Mouse (Mus musculus): Measurements from ENCODE around the gene Nup133. TPM values are rescaled to one million over a fixed set of nuclear protein-coding genes. Genes with fewer than 3 reads are reported as not detected.

Gene Nup133
- polyA plus RNA-seq, 1 experiment = 11.7 TPM

DNA sequence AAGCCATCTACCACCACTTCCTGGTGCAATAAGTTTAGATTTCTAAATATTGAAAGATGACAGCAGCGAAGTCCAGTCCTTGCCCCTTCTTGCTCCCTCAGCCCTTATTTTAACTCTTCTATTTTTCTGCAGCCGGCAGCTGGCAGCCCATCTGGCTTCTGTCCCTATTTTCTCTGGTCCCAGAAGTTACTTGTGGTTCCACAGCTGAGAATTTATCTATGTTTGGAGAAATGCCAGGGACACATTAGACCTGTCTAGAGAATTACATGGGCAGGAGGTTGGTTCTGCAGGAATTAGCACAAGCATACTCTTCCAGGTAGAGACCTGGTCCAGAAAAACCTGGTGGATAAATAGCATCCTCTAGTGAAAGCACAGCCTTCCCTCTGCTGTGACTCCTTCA is 71.2 kb downstream of the Nup133 start:
- Histone ChIP-seq H3K36me3 (ENCODE audit: control insufficient read depth, insufficient read depth) (no peaks in the 10 kb centered on the region), H3ac (ENCODE audit: control insufficient read depth, insufficient read length) (no peak overlapping the region), H3K4me3 (no peak overlapping the region), H3K79me2 (ENCODE audit: control insufficient read depth, insufficient read depth) (no peaks in the 10 kb centered on the region), H3K27me3 (ENCODE audit: control insufficient read depth, insufficient read depth, insufficient read length) (no peaks in the 10 kb centered on the region), H3K4me2 (ENCODE audit: low read depth) (peak overlapping the region; percentile 14)
- TF ChIP-seq USF1 (IDR thresholded peaks at IDR 0.05; ENCODE audit: low read depth) = no peak
- TF ChIP-seq MYOD1 (IDR thresholded peaks at IDR 0.05; ENCODE audit: control insufficient read depth in 1 of 3, insufficient read length in 2 of 3, low read depth in 2 of 3) = peak in 2 of 3 experiments; percentile 50 to 68
- peak; percentile 79 for TF ChIP-seq TCF12 (IDR thresholded peaks at IDR 0.05; ENCODE audit: insufficient read depth, poor library complexity, severe bottlenecking)
- TF ChIP-seq MYOG (IDR thresholded peaks at IDR 0.05; ENCODE audit: control insufficient read depth in 1 of 3, insufficient read depth in 1 of 3, insufficient read length in 2 of 3, low read depth in 2 of 3) = peak in 1 of 3 experiments; percentile 89

DNA sequence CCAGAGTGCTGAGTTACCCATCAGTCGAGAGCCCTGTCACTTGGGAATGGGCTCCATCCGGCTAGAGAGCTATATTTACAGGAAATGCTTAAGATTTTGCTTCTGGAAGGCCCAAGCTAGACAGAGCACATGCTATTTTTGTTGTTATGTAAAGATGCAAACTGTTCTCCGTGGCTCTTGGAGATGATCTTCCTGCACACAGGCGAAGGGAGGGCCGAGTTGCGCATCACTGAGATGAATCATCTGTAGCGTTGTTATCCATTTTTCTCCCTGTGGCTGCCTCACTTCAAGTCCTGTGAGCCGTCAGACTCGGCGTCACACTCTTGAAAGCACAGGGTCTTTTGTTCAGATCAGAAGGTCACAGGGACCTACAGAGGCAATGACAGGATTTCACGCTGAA is 74.7 kb downstream of the Nup133 start:
- Histone ChIP-seq H3K36me3 (ENCODE audit: control insufficient read depth, insufficient read depth) (no peaks in the 10 kb centered on the region), H3ac (ENCODE audit: control insufficient read depth, insufficient read length) (no peak overlapping the region), H3K4me2 (ENCODE audit: low read depth) (no peak overlapping the region), H3K4me3 (no peak overlapping the region), H3K27me3 (ENCODE audit: control insufficient read depth, insufficient read depth, insufficient read length) (no peaks in the 10 kb centered on the region), H3K79me2 (ENCODE audit: control insufficient read depth, insufficient read depth) (no peaks in the 10 kb centered on the region)
- TF ChIP-seq E2F4 (IDR thresholded peaks at IDR 0.05; ENCODE audit: insufficient read depth) (no peak), POLR2A (IDR thresholded peaks at IDR 0.05; ENCODE audit: insufficient read length, low read depth) (no peak), TCF12 (IDR thresholded peaks at IDR 0.05; ENCODE audit: insufficient read depth, poor library complexity, severe bottlenecking) (no peak), TCF3 (IDR thresholded peaks at IDR 0.05; ENCODE audit: insufficient read length, low read depth) (no peak), REST (IDR thresholded peaks at IDR 0.05; ENCODE audit: insufficient read depth, insufficient read length) (no peak), MAX (IDR thresholded peaks at IDR 0.05; ENCODE audit: low read depth) (no peak), MYOG (IDR thresholded peaks at IDR 0.05; ENCODE audit: control insufficient read depth in 1 of 3, insufficient read depth in 1 of 3, insufficient read length in 2 of 3, low read depth in 2 of 3) (no peak), CEBPB (IDR thresholded peaks at IDR 0.05; ENCODE audit: insufficient read depth, poor library complexity, severe bottlenecking) (no peak), MYOD1 (IDR thresholded peaks at IDR 0.05; ENCODE audit: control insufficient read depth in 1 of 3, insufficient read length in 2 of 3, low read depth in 2 of 3) (no peak), POLR2AphosphoS2 (IDR thresholded peaks at IDR 0.05; ENCODE audit: insufficient read length, low read depth) (no peak), USF1 (IDR thresholded peaks at IDR 0.05; ENCODE audit: low read depth) (no peak), SRF (IDR thresholded peaks at IDR 0.05; ENCODE audit: control insufficient read depth, insufficient read length, low read depth) (no peak)

DNA sequence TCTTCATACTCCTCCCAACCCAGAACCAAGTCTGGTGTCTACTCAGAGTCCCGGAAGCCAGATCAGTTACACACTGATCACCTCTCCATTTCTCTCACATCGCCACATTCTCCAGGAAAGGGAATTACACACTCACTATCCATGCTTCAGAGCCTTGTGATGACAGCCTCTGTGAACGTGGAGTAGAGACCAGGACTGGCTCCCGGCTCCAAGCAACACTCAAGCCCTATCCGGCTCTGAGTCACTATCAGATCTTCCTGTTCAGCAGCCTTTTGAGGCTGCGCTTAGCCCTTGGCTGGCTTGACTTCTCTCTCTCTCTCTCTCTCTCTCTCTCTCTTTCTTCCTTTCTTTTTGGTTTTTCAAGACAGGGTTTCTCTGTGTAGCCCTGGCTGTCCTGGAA is 75.7 kb downstream of the Nup133 start:
- no peak for TF ChIP-seq POLR2AphosphoS2 (IDR thresholded peaks at IDR 0.05; ENCODE audit: insufficient read length, low read depth)
- no peak for TF ChIP-seq CEBPB (IDR thresholded peaks at IDR 0.05; ENCODE audit: insufficient read depth, poor library complexity, severe bottlenecking)
- TF ChIP-seq TCF12 (IDR thresholded peaks at IDR 0.05; ENCODE audit: insufficient read depth, poor library complexity, severe bottlenecking) = no peak
- no peak for TF ChIP-seq MYOD1 (IDR thresholded peaks at IDR 0.05; ENCODE audit: control insufficient read depth in 1 of 3, insufficient read length in 2 of 3, low read depth in 2 of 3)
- no peak for TF ChIP-seq POLR2A (IDR thresholded peaks at IDR 0.05; ENCODE audit: insufficient read length, low read depth)
- no peaks in the 10 kb centered on the region for H3K79me2 ChIP-seq (ENCODE audit: control insufficient read depth, insufficient read depth)
- no peaks in the 10 kb centered on the region for H3K36me3 ChIP-seq (ENCODE audit: control insufficient read depth, insufficient read depth)
- H3ac ChIP-seq (ENCODE audit: control insufficient read depth, insufficient read length) = no peak overlapping the region
- H3K27me3 ChIP-seq (ENCODE audit: control insufficient read depth, insufficient read depth, insufficient read length) = no peaks in the 10 kb centered on the region
- no peak overlapping the region for H3K4me2 ChIP-seq (ENCODE audit: low read depth)
- H3K4me3 ChIP-seq = no peak overlapping the region

DNA sequence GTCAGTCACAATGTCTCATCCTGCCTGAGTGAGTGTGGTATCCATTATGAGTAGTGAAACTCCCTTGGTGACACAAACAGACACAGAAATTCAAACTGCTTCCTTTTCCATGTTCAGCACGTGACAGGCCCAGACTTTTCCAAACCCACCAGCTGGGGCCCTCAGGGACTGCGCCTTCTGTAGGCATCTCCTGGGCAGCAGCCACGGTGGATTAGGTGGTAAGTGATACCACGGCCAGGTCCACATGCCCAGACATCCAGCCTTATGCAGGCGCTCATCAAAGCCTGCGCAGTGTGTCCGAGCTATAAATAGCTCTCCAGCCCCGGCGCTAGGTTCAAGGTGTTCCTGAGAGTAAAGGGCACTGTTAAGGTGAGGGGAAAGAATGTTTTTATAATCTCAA is 77.0 kb downstream of the Nup133 start:
- no peaks in the 10 kb centered on the region for H3K27me3 ChIP-seq (ENCODE audit: control insufficient read depth, insufficient read depth, insufficient read length)
- H3K4me3 ChIP-seq = no peak overlapping the region
- peak in 1 of 3 experiments; percentile 34 for TF ChIP-seq MYOD1 (IDR thresholded peaks at IDR 0.05; ENCODE audit: control insufficient read depth in 1 of 3, insufficient read length in 2 of 3, low read depth in 2 of 3)
- peak in 1 of 3 experiments; percentile 36 for TF ChIP-seq MYOG (IDR thresholded peaks at IDR 0.05; ENCODE audit: control insufficient read depth in 1 of 3, insufficient read depth in 1 of 3, insufficient read length in 2 of 3, low read depth in 2 of 3)
- peak; percentile 40 for TF ChIP-seq USF1 (IDR thresholded peaks at IDR 0.05; ENCODE audit: low read depth)
- TF ChIP-seq POLR2AphosphoS2 (IDR thresholded peaks at IDR 0.05; ENCODE audit: insufficient read length, low read depth) = no peak
- no peak for TF ChIP-seq SRF (IDR thresholded peaks at IDR 0.05; ENCODE audit: control insufficient read depth, insufficient read length, low read depth)
- no peak for TF ChIP-seq MAX (IDR thresholded peaks at IDR 0.05; ENCODE audit: low read depth)
- TF ChIP-seq TCF12 (IDR thresholded peaks at IDR 0.05; ENCODE audit: insufficient read depth, poor library complexity, severe bottlenecking) = no peak
- no peak overlapping the region for H3ac ChIP-seq (ENCODE audit: control insufficient read depth, insufficient read length)
- no peaks in the 10 kb centered on the region for H3K36me3 ChIP-seq (ENCODE audit: control insufficient read depth, insufficient read depth)
- H3K4me2 ChIP-seq (ENCODE audit: low read depth) = peak overlapping the region; percentile 35
- H3K79me2 ChIP-seq (ENCODE audit: control insufficient read depth, insufficient read depth) = no peaks in the 10 kb centered on the region

DNA sequence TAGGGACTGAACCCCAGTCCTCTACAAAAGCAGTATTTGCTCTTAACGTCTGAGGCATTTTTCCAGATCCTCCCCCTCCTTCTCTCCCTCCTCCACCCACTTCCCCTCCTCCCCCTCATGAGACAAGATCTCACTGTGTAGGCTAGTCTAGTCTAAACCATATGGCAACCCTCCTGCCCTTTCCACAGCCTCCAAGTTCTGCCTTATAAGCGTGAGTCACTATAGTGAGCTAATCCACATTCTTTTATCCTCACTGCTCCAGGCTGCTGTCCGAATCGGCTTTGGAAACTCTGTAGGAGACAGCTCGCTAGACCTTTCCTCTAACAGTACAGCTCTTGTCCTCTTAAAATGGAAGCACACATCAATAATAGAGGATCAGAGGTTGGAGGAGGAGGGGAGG is 82.1 kb downstream of the Nup133 start:
- no peak overlapping the region for H3ac ChIP-seq (ENCODE audit: control insufficient read depth, insufficient read length)
- H3K4me3 ChIP-seq = no peak overlapping the region
- no peaks in the 10 kb centered on the region for H3K79me2 ChIP-seq (ENCODE audit: control insufficient read depth, insufficient read depth)
- H3K36me3 ChIP-seq (ENCODE audit: control insufficient read depth, insufficient read depth) = no peaks in the 10 kb centered on the region
- TF ChIP-seq CEBPB (IDR thresholded peaks at IDR 0.05; ENCODE audit: insufficient read depth, poor library complexity, severe bottlenecking) (no peak), POLR2AphosphoS2 (IDR thresholded peaks at IDR 0.05; ENCODE audit: insufficient read length, low read depth) (no peak), MYOG (IDR thresholded peaks at IDR 0.05; ENCODE audit: control insufficient read depth in 1 of 3, insufficient read depth in 1 of 3, insufficient read length in 2 of 3, low read depth in 2 of 3) (no peak), SRF (IDR thresholded peaks at IDR 0.05; ENCODE audit: control insufficient read depth, insufficient read length, low read depth) (no peak), E2F4 (IDR thresholded peaks at IDR 0.05; ENCODE audit: insufficient read depth) (no peak), POLR2A (IDR thresholded peaks at IDR 0.05; ENCODE audit: insufficient read length, low read depth) (no peak), MAX (IDR thresholded peaks at IDR 0.05; ENCODE audit: low read depth) (no peak), REST (IDR thresholded peaks at IDR 0.05; ENCODE audit: insufficient read depth, insufficient read length) (no peak), TCF12 (IDR thresholded peaks at IDR 0.05; ENCODE audit: insufficient read depth, poor library complexity, severe bottlenecking) (no peak), TCF3 (IDR thresholded peaks at IDR 0.05; ENCODE audit: insufficient read length, low read depth) (no peak), USF1 (IDR thresholded peaks at IDR 0.05; ENCODE audit: low read depth) (no peak), MYOD1 (IDR thresholded peaks at IDR 0.05; ENCODE audit: control insufficient read depth in 1 of 3, insufficient read length in 2 of 3, low read depth in 2 of 3) (no peak)
- peaks cover 6% of the 10 kb centered on the region for H3K27me3 ChIP-seq (ENCODE audit: control insufficient read depth, insufficient read depth, insufficient read length)
- peak overlapping the region; percentile 55 for H3K4me2 ChIP-seq (ENCODE audit: low read depth)
